In the genomic region with DNA sequence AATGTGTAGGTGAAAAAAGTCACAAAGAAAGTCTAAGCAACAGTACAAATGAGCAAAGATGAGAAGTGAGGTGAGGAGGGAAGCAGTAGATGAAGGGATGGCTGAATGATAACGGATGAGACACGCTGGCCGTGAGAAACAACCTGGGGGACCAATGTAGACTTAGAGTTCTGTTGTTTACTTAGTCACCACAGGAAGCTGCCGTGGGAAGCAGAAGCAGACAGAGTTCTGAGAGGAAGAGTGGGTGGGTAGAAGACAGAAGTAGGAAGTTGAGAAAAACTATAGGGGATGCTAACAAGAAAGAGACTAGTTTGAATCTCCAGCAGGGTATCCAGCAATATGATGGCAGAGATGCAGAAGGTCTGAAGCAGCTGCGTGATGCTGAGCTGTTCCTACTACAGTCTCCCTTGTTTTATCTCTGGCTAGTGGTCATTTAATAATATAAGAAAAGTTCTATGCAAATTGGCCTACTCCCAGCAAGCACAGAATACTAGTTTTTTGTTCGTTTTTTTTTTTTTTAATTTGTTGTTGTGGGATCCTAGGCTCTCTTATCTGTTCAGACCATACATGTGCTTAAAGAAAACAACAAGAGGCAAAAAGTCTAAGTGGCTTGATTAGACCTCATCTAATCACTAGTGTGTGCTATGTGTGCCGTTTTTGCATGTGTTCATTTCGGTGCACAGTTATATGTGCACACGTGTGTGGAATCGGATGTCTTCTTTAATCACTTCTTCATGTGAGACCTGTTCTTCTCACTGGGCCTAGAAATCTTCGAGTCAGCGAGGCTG, we compare ENCODE assay signal across 16 mouse cellular contexts.
A peak's percentile ranks its signal among the peaks of the same experiment; 100 is the strongest.
DNase-seq lines count a peak whose midpoint lies in the region; ATAC-seq and TF ChIP-seq lines count a peak whose summit lies in the region.
"Had no signal": no experiment of that assay in that cellular context is flagged by ENCODE, and none has a peak within 500 bp of the region (broad histone marks: within the 10 kb centered on the region; RNA-seq: fewer than 3 reads in every experiment).

No protein-coding gene starts in this region.

- no peaks in the 10 kb centered on the region for H3K79me2 ChIP-seq in CH12.LX (replicated peaks; ENCODE audit: control insufficient read depth, extremely low read depth, insufficient read depth, poor library complexity, severe bottlenecking)

- no peak overlapping the region for H3K4me2 ChIP-seq in CH12.LX (ENCODE audit: insufficient read depth, low read depth, poor library complexity, severe bottlenecking)
- H3K4me2 ChIP-seq: hindbrain, embryonic 13.5 days; limb, embryonic 15.5 days had no signal

- ATAC-seq in megakaryocyte-erythroid progenitor cell, adult 5-6 weeks (replicated peaks; ENCODE audit: low FRiP score, low TSS enrichment, poor library complexity, severe bottlenecking) = peak; percentile 93
- ATAC-seq: forebrain, postnatal 0 days had no signal

- no peak overlapping the region for H3K4me3 ChIP-seq in CH12.LX (replicated peaks in 1 of 3; ENCODE audit: low read depth in 2 of 3, low read length in 2 of 3, poor library complexity in 1 of 3)
- no peak overlapping the region for H3K4me3 ChIP-seq in hindbrain, embryonic 10.5 days
- H3K4me3 ChIP-seq: hindbrain, embryonic 13.5 days; layer of hippocampus, adult 2 months; limb, embryonic 15.5 days had no signal

- TF ChIP-seq POLR2A in CH12.LX (IDR thresholded peaks at IDR 0.05; ENCODE audit: low read depth, low read length) = no peak

- no peak for TF ChIP-seq RAD21 in CH12.LX (IDR thresholded peaks at IDR 0.05; ENCODE audit: low read depth, low read length)

- peaks cover 18% of the 10 kb centered on the region for H3K9me3 ChIP-seq in CH12.LX (replicated peaks; ENCODE audit: low read length)
- H3K9me3 ChIP-seq in hindbrain, embryonic 10.5 days = no peaks in the 10 kb centered on the region
- H3K9me3 ChIP-seq: G1E; hindbrain, embryonic 13.5 days; limb, embryonic 15.5 days had no signal

- H3K9ac ChIP-seq in CH12.LX (ENCODE audit: insufficient read depth, low read depth) = no peak overlapping the region
- H3K9ac ChIP-seq: forebrain, postnatal 0 days; hindbrain, embryonic 13.5 days; limb, embryonic 15.5 days had no signal

- peaks cover 0 to 11% of the 10 kb centered on the region in 2 experiments; a peak in 2 of 4 replicates for H3K4me1 ChIP-seq in CH12.LX (ENCODE audit: control insufficient read depth in 1 of 2, insufficient read depth in 2 of 2)
- 0 out of 2 replicates have a peak, but pooled peaks cover 4% of the 10 kb centered on the region for H3K4me1 ChIP-seq in hindbrain, embryonic 10.5 days (replicated peaks)
- H3K4me1 ChIP-seq: hindbrain, embryonic 13.5 days; limb, embryonic 15.5 days had no signal

- TF ChIP-seq EP300 in CH12.LX (IDR thresholded peaks at IDR 0.05; ENCODE audit: low read length) = no peak

- H3K36me3 ChIP-seq in CH12.LX (replicated peaks in 1 of 2; ENCODE audit: control insufficient read depth in 1 of 2, insufficient read depth in 1 of 2, low read length in 1 of 2) = no peaks in the 10 kb centered on the region
- H3K36me3 ChIP-seq in hindbrain, embryonic 10.5 days = no peaks in the 10 kb centered on the region
- H3K36me3 ChIP-seq: G1E; hindbrain, embryonic 13.5 days; limb, embryonic 15.5 days had no signal

- H3K27ac ChIP-seq in CH12.LX (ENCODE audit: insufficient read depth, low read depth) = no peak overlapping the region
- no peak overlapping the region for H3K27ac ChIP-seq in hindbrain, embryonic 10.5 days
- H3K27ac ChIP-seq: hindbrain, embryonic 13.5 days; layer of hippocampus, adult 2 months; limb, embryonic 15.5 days had no signal

- peak; percentile 8 to 27 for DNase-seq in spleen, adult 18-20 months
- no peak for DNase-seq in spleen, postnatal 4 days (ENCODE audit: low spot score in 2 of 2)
- peak; percentile 13 for DNase-seq in CH12.LX (ENCODE audit: extremely low read depth)
- peak; percentile 34 to 53 for DNase-seq in thymus, postnatal 36 days
- DNase-seq in gastrocnemius, postnatal 25 days = no peak
- no peak for DNase-seq in hindbrain, embryonic 10.5 days (ENCODE audit: low spot score)
- DNase-seq: cerebellum, adult 18-20 months; forebrain, postnatal 0 days; gastrocnemius, postnatal 14 days; kidney, adult 18-20 months; lung, adult 2 months had no signal

- dilution Hi-C loops in CH12.LX (cut with MboI; ENCODE audit: extremely low pct_ligation_motif_present, extremely low pct_unique_long_range_greater_than_20kb, low sequenced_read_pairs) = no loop called here

- H3K27me3 ChIP-seq in CH12.LX (replicated peaks) = no peaks in the 10 kb centered on the region
- no peaks in the 10 kb centered on the region for H3K27me3 ChIP-seq in hindbrain, embryonic 10.5 days (ENCODE audit: insufficient read depth, poor library complexity, severe bottlenecking)
- H3K27me3 ChIP-seq: hindbrain, embryonic 13.5 days; limb, embryonic 15.5 days had no signal

- no peak for TF ChIP-seq CTCF in CH12.LX (conservative IDR thresholded peaks at IDR 0.05 in 1 of 2, IDR thresholded peaks at IDR 0.05 in 1 of 2; ENCODE audit: low read depth in 2 of 2, low read length in 2 of 2)

- in situ Hi-C loops in CH12.LX (cut with MboI; ENCODE audit: low pct_ligation_motif_present, low pct_unique_long_range_greater_than_20kb, low sequenced_read_pairs) = no loop called here

- WGBS in hindbrain, embryonic 10.5 days = 84% methylated on average over 12 of the region's 12 CpGs

TF ChIP-seq in CH12.LX, 34 proteins besides CTCF, POLR2A, EP300 and RAD21:
- TF ChIP-seq TCF12 (IDR thresholded peaks at IDR 0.05; ENCODE audit: low read depth, low read length) (no peak), POLR2AphosphoS2 (IDR thresholded peaks at IDR 0.05; ENCODE audit: low read depth, low read length) (no peak), TBP (conservative IDR thresholded peaks at IDR 0.05; ENCODE audit: low read depth, low read length) (no peak), KAT2A (IDR thresholded peaks at IDR 0.05; ENCODE audit: insufficient replicate concordance, low read length) (no peak), HCFC1 (IDR thresholded peaks at IDR 0.05; ENCODE audit: low read depth, low read length) (no peak), ZKSCAN1 (IDR thresholded peaks at IDR 0.05; ENCODE audit: borderline replicate concordance, low read depth, low read length) (no peak), SIN3A (IDR thresholded peaks at IDR 0.05; ENCODE audit: low read length) (no peak), MYC (IDR thresholded peaks at IDR 0.05; ENCODE audit: low read depth, low read length) (no peak), MAX (IDR thresholded peaks at IDR 0.05; ENCODE audit: low read length) (no peak), JUN (IDR thresholded peaks at IDR 0.05; ENCODE audit: insufficient read depth, low read depth, low read length) (no peak), CHD2 (IDR thresholded peaks at IDR 0.05; ENCODE audit: low read length) (no peak), MAZ (IDR thresholded peaks at IDR 0.05; ENCODE audit: low read depth, low read length) (no peak), ETS1 (conservative IDR thresholded peaks at IDR 0.05; ENCODE audit: low read depth, low read length) (no peak), JUND (conservative IDR thresholded peaks at IDR 0.05; ENCODE audit: low read depth, low read length) (no peak), ZMIZ1 (IDR thresholded peaks at IDR 0.05; ENCODE audit: low read depth, low read length) (no peak), CHD1 (IDR thresholded peaks at IDR 0.05; ENCODE audit: low read depth, low read length) (no peak)

Comparison
In these comparisons a context has a peak if more than half of its experiments do, and no peak if none do; other contexts are left out.
1. DNase-seq: peak in spleen, adult 18-20 months (2 of 2), CH12.LX (single experiment) and thymus, postnatal 36 days (2 of 2); none in spleen, postnatal 4 days (0 of 2), gastrocnemius, postnatal 25 days (single experiment) and hindbrain, embryonic 10.5 days (single experiment).